Mouse (Mus musculus) spleen, adult 10 weeks (tissue): Measurements from ENCODE around the gene Olfr724. TPM values are rescaled to one million over a fixed set of nuclear protein-coding genes. Genes with fewer than 3 reads are reported as not detected.

Experiments used
- polyA plus RNA-seq: library from polyadenylated mRNA; stranded (reverse); fragments of 350-450 nt; fragmentation: Illumina TruSeq; extraction: RNeasy Lipid Tissue Mini Kit (QIAGEN cat#74804); gene quantifications from one replicate; pipeline ENCODE4 v1.2.3, GENCODE M21; 2015; ENCODE audit warnings: low replicate concordance; ENCODE audit not compliant: insufficient read depth

Gene Olfr724
- polyA plus RNA-seq = not detected

GRCm38 (mm10) chr14:49963174-49963573 is at the start of gene Olfr724:
Olfr724 (minus strand) TSS chr14:49963274.

GRCm38 (mm10) chr14:49931687-49932086 is 31.4 kb downstream of the Olfr724 start, which contains the start of gene Olfr723:
Olfr723 (minus strand) TSS chr14:49931787.

Other genes starting within 250 kb of the Olfr724 start
- gene Armh4, start 179.9 kb downstream of the Olfr724 start, polyA plus RNA-seq = 0.76 TPM
- gene Olfr722, start 61.3 kb downstream of the Olfr724 start, polyA plus RNA-seq = not detected
- gene Olfr723, start 31.5 kb downstream of the Olfr724 start, polyA plus RNA-seq = not detected
- gene Olfr725, start 77.1 kb upstream of the Olfr724 start, polyA plus RNA-seq = not detected
- not detected for gene Olfr726, start 127.7 kb upstream of the Olfr724 start, polyA plus RNA-seq
- gene Olfr727, start 159.9 kb upstream of the Olfr724 start, polyA plus RNA-seq = not detected
- not detected for gene Olfr728, start 179.4 kb upstream of the Olfr724 start, polyA plus RNA-seq
- not detected for gene Olfr729, start 189.6 kb upstream of the Olfr724 start, polyA plus RNA-seq
- gene Olfr730, start 224.9 kb upstream of the Olfr724 start, polyA plus RNA-seq = not detected